In the genomic region with DNA sequence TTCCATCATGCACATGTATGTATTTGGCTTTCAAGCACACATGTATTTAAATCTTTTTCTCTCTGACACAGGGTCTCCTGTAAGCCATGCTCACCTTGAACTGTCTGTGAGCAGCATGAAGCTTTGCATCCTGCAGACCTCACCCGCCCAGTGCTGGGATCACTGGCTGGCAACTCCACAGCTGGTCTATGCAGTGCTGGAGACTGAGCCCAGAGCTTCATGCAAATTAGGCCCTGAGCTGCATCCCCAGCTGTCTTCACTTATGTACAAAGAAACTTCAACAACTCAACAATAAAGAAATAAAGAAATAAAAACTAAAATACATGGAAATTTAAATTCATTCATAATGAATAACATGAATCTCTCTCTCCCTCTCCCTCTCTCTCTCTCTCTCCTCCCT, we compare ENCODE assay signal across 33 mouse cellular contexts.
A peak's percentile ranks its signal among the peaks of the same experiment; 100 is the strongest.
DNase-seq lines count a peak whose midpoint lies in the region; ATAC-seq lines count a peak whose summit lies in the region.
"Had no signal": no experiment of that assay in that cellular context is flagged by ENCODE, and none has a peak within 500 bp of the region (broad histone marks: within the 10 kb centered on the region; RNA-seq: fewer than 3 reads in every experiment).

No protein-coding gene starts in this region.

- no peak overlapping the region for H3K4me3 ChIP-seq in embryonic facial prominence, embryonic 11.5 days (ENCODE audit: low read depth, low read length)
- no peak overlapping the region for H3K4me3 ChIP-seq in embryonic facial prominence, embryonic 10.5 days
- no peak overlapping the region for H3K4me3 ChIP-seq in forebrain, embryonic 15.5 days
- H3K4me3 ChIP-seq in forebrain, embryonic 11.5 days (ENCODE audit: low read depth, low read length) = no peak overlapping the region
- no peak overlapping the region for H3K4me3 ChIP-seq in embryonic facial prominence, embryonic 14.5 days (ENCODE audit: low read depth, low read length)
- H3K4me3 ChIP-seq: embryonic facial prominence, embryonic 15.5 days; erythroblast, embryonic 14.5 days; heart, adult 2 months; heart, embryonic 10.5 days; heart, embryonic 13.5 days had no signal

- DNase-seq in embryonic facial prominence, embryonic 11.5 days (ENCODE audit: low spot score) = peak; percentile 24
- DNase-seq in embryonic facial prominence, embryonic 10.5 days (ENCODE audit: low spot score) = no peak
- no peak for DNase-seq in forebrain, embryonic 11.5 days (ENCODE audit: low spot score)
- DNase-seq in embryonic facial prominence, embryonic 14.5 days (ENCODE audit: low spot score) = peak; percentile 61
- DNase-seq in lung, postnatal 4 days = no peak
- no peak for DNase-seq in frontal cortex, postnatal 10 days (ENCODE audit: low spot score in 2 of 2)
- DNase-seq: adrenal gland, adult 2 months; adrenal gland, postnatal 14 days; B cell, adult 2 months; cerebellum, adult 11-12 months; cerebellum, adult 8-10 months; cerebellum, postnatal 10 days; cerebellum, postnatal 36 days; embryo, embryonic 11 days; gastrocnemius, postnatal 10 days; gastrocnemius, postnatal 36 days; heart, adult 2 months; heart, postnatal 14 days; heart, postnatal 4 days; kidney, adult 18-20 months; kidney, adult 9 months had no signal

- ATAC-seq in embryonic facial prominence, embryonic 11.5 days (replicated peaks; ENCODE audit: insufficient number of reproducible peaks, low FRiP score, low TSS enrichment, low read depth) = no peak
- ATAC-seq in forebrain, embryonic 15.5 days (replicated peaks) = peak; percentile 81
- ATAC-seq in forebrain, embryonic 11.5 days (replicated peaks; ENCODE audit: low FRiP score) = no peak
- no peak for ATAC-seq in embryonic facial prominence, embryonic 14.5 days (ENCODE audit: low read depth)
- no peak for ATAC-seq in erythroid progenitor cell, adult 5-6 weeks (replicated peaks; ENCODE audit: low FRiP score, poor library complexity, severe bottlenecking)
- ATAC-seq: hindbrain, postnatal 0 days; inflammation-experienced regulatory T-cells, adult 6 months; intestine, embryonic 16.5 days had no signal

- H3K4me1 ChIP-seq in embryonic facial prominence, embryonic 11.5 days (ENCODE audit: control insufficient read depth, insufficient read depth, low read length) = no peaks in the 10 kb centered on the region
- H3K4me1 ChIP-seq in embryonic facial prominence, embryonic 10.5 days = no peaks in the 10 kb centered on the region
- H3K4me1 ChIP-seq in forebrain, embryonic 15.5 days = no peaks in the 10 kb centered on the region
- H3K4me1 ChIP-seq in forebrain, embryonic 11.5 days (replicated peaks; ENCODE audit: control insufficient read depth, insufficient read depth, low read length) = no peaks in the 10 kb centered on the region
- H3K4me1 ChIP-seq in embryonic facial prominence, embryonic 14.5 days (ENCODE audit: control insufficient read depth, insufficient read depth, low read length) = no peaks in the 10 kb centered on the region
- H3K4me1 ChIP-seq: embryonic facial prominence, embryonic 15.5 days; heart, embryonic 10.5 days; heart, embryonic 13.5 days had no signal

- H3K9me3 ChIP-seq in embryonic facial prominence, embryonic 11.5 days (replicated peaks; ENCODE audit: control insufficient read depth, low read length) = no peaks in the 10 kb centered on the region
- H3K9me3 ChIP-seq in embryonic facial prominence, embryonic 10.5 days = no peaks in the 10 kb centered on the region
- H3K9me3 ChIP-seq in forebrain, embryonic 15.5 days = no peaks in the 10 kb centered on the region
- no peaks in the 10 kb centered on the region for H3K9me3 ChIP-seq in forebrain, embryonic 11.5 days (ENCODE audit: control insufficient read depth, low read length)
- H3K9me3 ChIP-seq in embryonic facial prominence, embryonic 14.5 days (ENCODE audit: control insufficient read depth, low read length) = no peaks in the 10 kb centered on the region
- H3K9me3 ChIP-seq: embryonic facial prominence, embryonic 15.5 days; heart, embryonic 10.5 days; heart, embryonic 13.5 days had no signal

- no peak overlapping the region for H3K9ac ChIP-seq in embryonic facial prominence, embryonic 11.5 days (replicated peaks; ENCODE audit: low read length)
- H3K9ac ChIP-seq in forebrain, embryonic 15.5 days (replicated peaks) = no peak overlapping the region
- H3K9ac ChIP-seq in forebrain, embryonic 11.5 days (ENCODE audit: low read length) = no peak overlapping the region
- no peak overlapping the region for H3K9ac ChIP-seq in embryonic facial prominence, embryonic 14.5 days (ENCODE audit: low read depth, low read length)
- H3K9ac ChIP-seq: embryonic facial prominence, embryonic 15.5 days; heart, embryonic 13.5 days; hindbrain, embryonic 14.5 days had no signal

- H3K36me3 ChIP-seq in embryonic facial prominence, embryonic 11.5 days (replicated peaks; ENCODE audit: control insufficient read depth, insufficient read depth, low read depth, low read length) = no peaks in the 10 kb centered on the region
- H3K36me3 ChIP-seq in embryonic facial prominence, embryonic 10.5 days (replicated peaks) = no peaks in the 10 kb centered on the region
- no peaks in the 10 kb centered on the region for H3K36me3 ChIP-seq in forebrain, embryonic 15.5 days
- no peaks in the 10 kb centered on the region for H3K36me3 ChIP-seq in forebrain, embryonic 11.5 days (ENCODE audit: control insufficient read depth, insufficient read depth, low read length)
- H3K36me3 ChIP-seq in embryonic facial prominence, embryonic 14.5 days (ENCODE audit: control insufficient read depth, insufficient read depth, low read length) = no peaks in the 10 kb centered on the region
- H3K36me3 ChIP-seq: embryonic facial prominence, embryonic 15.5 days; G1E; heart, embryonic 10.5 days; heart, embryonic 13.5 days had no signal

- WGBS in embryonic facial prominence, embryonic 11.5 days = 43% methylated on average over 1 of the region's 1 CpGs
- 68% methylated on average over 1 of the region's 1 CpGs for WGBS in embryonic facial prominence, embryonic 10.5 days
- WGBS in forebrain, embryonic 15.5 days = 65% methylated on average over 1 of the region's 1 CpGs
- WGBS in forebrain, embryonic 11.5 days = 63% methylated on average over 1 of the region's 1 CpGs
- 39% methylated on average over 1 of the region's 1 CpGs for WGBS in embryonic facial prominence, embryonic 14.5 days

- no peak overlapping the region for H3K27ac ChIP-seq in embryonic facial prominence, embryonic 11.5 days (replicated peaks; ENCODE audit: low read depth, low read length)
- no peak overlapping the region for H3K27ac ChIP-seq in embryonic facial prominence, embryonic 10.5 days (replicated peaks)
- no peak overlapping the region for H3K27ac ChIP-seq in forebrain, embryonic 15.5 days (replicated peaks)
- H3K27ac ChIP-seq in forebrain, embryonic 11.5 days (ENCODE audit: low read depth, low read length) = no peak overlapping the region
- no peak overlapping the region for H3K27ac ChIP-seq in embryonic facial prominence, embryonic 14.5 days (replicated peaks; ENCODE audit: low read depth, low read length)
- H3K27ac ChIP-seq: embryonic facial prominence, embryonic 15.5 days; heart, adult 2 months; heart, embryonic 10.5 days; heart, embryonic 13.5 days; hindbrain, embryonic 14.5 days; hindbrain, postnatal 0 days had no signal

- no peak overlapping the region for H3K4me2 ChIP-seq in embryonic facial prominence, embryonic 11.5 days (ENCODE audit: low read depth, low read length)
- H3K4me2 ChIP-seq in forebrain, embryonic 15.5 days (replicated peaks) = no peak overlapping the region
- H3K4me2 ChIP-seq in forebrain, embryonic 11.5 days (ENCODE audit: low read depth, low read length, severe bottlenecking) = no peak overlapping the region
- H3K4me2 ChIP-seq in embryonic facial prominence, embryonic 14.5 days (ENCODE audit: low read depth, low read length) = no peak overlapping the region
- H3K4me2 ChIP-seq: embryonic facial prominence, embryonic 15.5 days; heart, embryonic 13.5 days; hindbrain, embryonic 14.5 days had no signal

- H3K27me3 ChIP-seq in embryonic facial prominence, embryonic 11.5 days (ENCODE audit: control insufficient read depth, insufficient read depth, low read length) = no peaks in the 10 kb centered on the region
- no peaks in the 10 kb centered on the region for H3K27me3 ChIP-seq in embryonic facial prominence, embryonic 10.5 days (replicated peaks; ENCODE audit: low read depth, poor library complexity, severe bottlenecking)
- no peaks in the 10 kb centered on the region for H3K27me3 ChIP-seq in forebrain, embryonic 15.5 days
- no peaks in the 10 kb centered on the region for H3K27me3 ChIP-seq in forebrain, embryonic 11.5 days (ENCODE audit: control insufficient read depth, insufficient read depth, low read length)
- H3K27me3 ChIP-seq in embryonic facial prominence, embryonic 14.5 days (replicated peaks; ENCODE audit: control insufficient read depth, insufficient read depth, low read length) = no peaks in the 10 kb centered on the region
- H3K27me3 ChIP-seq: CH12.LX; embryonic facial prominence, embryonic 15.5 days; heart, embryonic 13.5 days had no signal

Comparison
In these comparisons a context has a peak if more than half of its experiments do, and no peak if none do; other contexts are left out.
1. DNase-seq: peak in embryonic facial prominence, embryonic 11.5 days (single experiment) and embryonic facial prominence, embryonic 14.5 days (single experiment); none in embryonic facial prominence, embryonic 10.5 days (single experiment), forebrain, embryonic 11.5 days (single experiment), lung, postnatal 4 days (0 of 2) and frontal cortex, postnatal 10 days (0 of 2).